In the genomic region with DNA sequence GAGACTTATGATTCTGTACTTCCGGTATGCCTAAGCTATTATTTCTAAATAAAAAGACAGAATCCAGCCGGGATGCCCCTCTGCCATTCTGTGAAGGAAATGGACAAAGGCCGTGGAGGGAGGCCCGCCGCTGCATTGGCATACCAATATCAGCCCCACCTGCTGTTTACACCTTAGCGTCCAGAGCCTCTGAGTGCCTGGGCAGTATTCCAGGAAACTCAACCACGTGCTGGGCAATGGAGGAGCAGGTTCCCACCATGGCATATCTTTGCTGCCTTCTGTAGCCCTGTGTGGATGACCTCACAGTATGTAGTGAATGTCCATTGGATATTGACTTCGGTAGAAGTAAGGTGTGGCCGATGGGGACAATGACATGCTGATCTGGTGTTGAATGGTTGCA, we compare ENCODE assay signal across 21 mouse cellular contexts.
A peak's percentile ranks its signal among the peaks of the same experiment; 100 is the strongest.
DNase-seq lines count a peak whose midpoint lies in the region; ATAC-seq and TF ChIP-seq lines count a peak whose summit lies in the region.
"Had no signal": no experiment of that assay in that cellular context is flagged by ENCODE, and none has a peak within 500 bp of the region (broad histone marks: within the 10 kb centered on the region; RNA-seq: fewer than 3 reads in every experiment).

No protein-coding gene starts in this region.

- intact Hi-C loops in heart, postnatal 10 days (cut with DNase I) = no loop called here

- no peaks in the 10 kb centered on the region for H3K9me3 ChIP-seq in heart, embryonic 10.5 days
- H3K9me3 ChIP-seq in lung, postnatal 0 days (ENCODE audit: low read length) = no peaks in the 10 kb centered on the region
- H3K9me3 ChIP-seq in stomach, postnatal 0 days (ENCODE audit: control insufficient read depth, low read length) = no peaks in the 10 kb centered on the region
- H3K9me3 ChIP-seq: embryonic facial prominence, embryonic 12.5 days; forebrain, embryonic 15.5 days; hindbrain, embryonic 13.5 days had no signal

- H3K27me3 ChIP-seq in heart, embryonic 10.5 days (ENCODE audit: insufficient read depth, poor library complexity, severe bottlenecking) = no peaks in the 10 kb centered on the region
- no peaks in the 10 kb centered on the region for H3K27me3 ChIP-seq in lung, postnatal 0 days (replicated peaks; ENCODE audit: insufficient read depth, low read length)
- no peaks in the 10 kb centered on the region for H3K27me3 ChIP-seq in stomach, postnatal 0 days (ENCODE audit: control insufficient read depth, insufficient read depth, low read length)
- H3K27me3 ChIP-seq: embryonic facial prominence, embryonic 12.5 days; forebrain, embryonic 15.5 days; hindbrain, embryonic 13.5 days had no signal

- no peak overlapping the region for H3K9ac ChIP-seq in lung, postnatal 0 days (replicated peaks; ENCODE audit: low read depth)
- no peak overlapping the region for H3K9ac ChIP-seq in stomach, postnatal 0 days (ENCODE audit: low read length)
- H3K9ac ChIP-seq: embryonic facial prominence, embryonic 12.5 days; forebrain, embryonic 15.5 days; hindbrain, embryonic 13.5 days had no signal

- 87% methylated on average over 9 of the region's 9 CpGs for WGBS in heart, embryonic 10.5 days
- WGBS in lung, postnatal 0 days = 67% methylated on average over 9 of the region's 9 CpGs
- 74% methylated on average over 9 of the region's 9 CpGs for WGBS in stomach, postnatal 0 days

- H3K4me2 ChIP-seq in lung, postnatal 0 days (replicated peaks; ENCODE audit: low read depth, low read length) = no peak overlapping the region
- H3K4me2 ChIP-seq in stomach, postnatal 0 days (replicated peaks; ENCODE audit: low read depth) = no peak overlapping the region
- H3K4me2 ChIP-seq: embryonic facial prominence, embryonic 12.5 days; forebrain, embryonic 15.5 days; heart, embryonic 11.5 days; hindbrain, embryonic 13.5 days had no signal

- peak; percentile 53 to 61 for DNase-seq in cerebellum, postnatal 10 days
- DNase-seq in heart, postnatal 10 days = peak; percentile 14 to 16
- DNase-seq in heart, embryonic 10.5 days (ENCODE audit: low spot score) = no peak
- DNase-seq in lung, postnatal 10 days = peak; percentile 2
- no peak for DNase-seq in lung, postnatal 0 days (ENCODE audit: low spot score)
- peak; percentile 19 for DNase-seq in stomach, postnatal 0 days (ENCODE audit: low spot score)
- DNase-seq: adrenal gland, adult 8-10 months; adrenal gland, postnatal 36 days; B cell, adult 2 months; cerebellum, adult 11 months; cerebellum, adult 9-11 months; gastrocnemius, postnatal 36 days; heart, adult 18-20 months had no signal

- peaks cover 2% of the 10 kb centered on the region; the same call in 1 of the 2 replicates for H3K4me1 ChIP-seq in heart, embryonic 10.5 days
- no peaks in the 10 kb centered on the region for H3K4me1 ChIP-seq in lung, postnatal 0 days (ENCODE audit: insufficient read depth, low read depth, low read length)
- H3K4me1 ChIP-seq in stomach, postnatal 0 days (replicated peaks; ENCODE audit: control insufficient read depth, insufficient read depth) = no peaks in the 10 kb centered on the region
- H3K4me1 ChIP-seq: embryonic facial prominence, embryonic 12.5 days; forebrain, embryonic 15.5 days; hindbrain, embryonic 13.5 days had no signal

- no peak for TF ChIP-seq EP300 in lung, postnatal 0 days (IDR thresholded peaks at IDR 0.05)
- TF ChIP-seq EP300 in stomach, postnatal 0 days (optimal IDR thresholded peaks at IDR 0.05) = no peak

- H3K36me3 ChIP-seq in heart, embryonic 10.5 days = no peaks in the 10 kb centered on the region
- H3K36me3 ChIP-seq in lung, postnatal 0 days (ENCODE audit: insufficient read depth, low read length) = no peaks in the 10 kb centered on the region
- H3K36me3 ChIP-seq in stomach, postnatal 0 days (ENCODE audit: control insufficient read depth, insufficient read depth, low read length) = no peaks in the 10 kb centered on the region
- H3K36me3 ChIP-seq: embryonic facial prominence, embryonic 12.5 days; forebrain, embryonic 15.5 days; G1E; hindbrain, embryonic 13.5 days had no signal

- no peak for ATAC-seq in cerebellum, adult (ENCODE audit: insufficient number of reproducible peaks, low FRiP score, low TSS enrichment)
- ATAC-seq in lung, postnatal 0 days = no peak
- no peak for ATAC-seq in stomach, postnatal 0 days (ENCODE audit: low FRiP score, low TSS enrichment)
- ATAC-seq: CD4-positive, CD25-positive, alpha-beta regulatory T cell, adult 4 months; forebrain, embryonic 15.5 days; hindbrain, postnatal 0 days had no signal

- TF ChIP-seq CTCF in lung, postnatal 0 days (IDR thresholded peaks at IDR 0.05) = no peak
- TF ChIP-seq CTCF in stomach, postnatal 0 days (IDR thresholded peaks at IDR 0.05; ENCODE audit: low read depth) = no peak

- no peak overlapping the region for H3K27ac ChIP-seq in heart, embryonic 10.5 days
- H3K27ac ChIP-seq in lung, postnatal 0 days (ENCODE audit: low read length) = no peak overlapping the region
- H3K27ac ChIP-seq in stomach, postnatal 0 days (replicated peaks) = no peak overlapping the region
- H3K27ac ChIP-seq: embryonic facial prominence, embryonic 12.5 days; forebrain, embryonic 15.5 days; hindbrain, embryonic 13.5 days; hindbrain, postnatal 0 days had no signal

- H3K4me3 ChIP-seq in heart, embryonic 10.5 days = no peak overlapping the region
- no peak overlapping the region for H3K4me3 ChIP-seq in lung, postnatal 0 days (ENCODE audit: low read depth, low read length)
- H3K4me3 ChIP-seq in stomach, postnatal 0 days (ENCODE audit: low read depth, low read length) = no peak overlapping the region
- H3K4me3 ChIP-seq: embryonic facial prominence, embryonic 12.5 days; forebrain, embryonic 15.5 days; hindbrain, embryonic 13.5 days had no signal

Comparison
In these comparisons a context has a peak if more than half of its experiments do, and no peak if none do; other contexts are left out.
1. DNase-seq: peak in cerebellum, postnatal 10 days (2 of 2), heart, postnatal 10 days (2 of 2), lung, postnatal 10 days (single experiment) and stomach, postnatal 0 days (single experiment); none in heart, embryonic 10.5 days (single experiment) and lung, postnatal 0 days (single experiment).